Mouse (Mus musculus): ENCODE measurements around the gene Opn5. TPM values are rescaled to one million over a fixed set of nuclear protein-coding genes. Genes with fewer than 3 reads are reported as not detected.

Gene Opn5
- polyA plus RNA-seq (2016; fragmentation: Nextera tagmentation; extraction: Ambion mirVana): not detected in 2 replicates

DNA sequence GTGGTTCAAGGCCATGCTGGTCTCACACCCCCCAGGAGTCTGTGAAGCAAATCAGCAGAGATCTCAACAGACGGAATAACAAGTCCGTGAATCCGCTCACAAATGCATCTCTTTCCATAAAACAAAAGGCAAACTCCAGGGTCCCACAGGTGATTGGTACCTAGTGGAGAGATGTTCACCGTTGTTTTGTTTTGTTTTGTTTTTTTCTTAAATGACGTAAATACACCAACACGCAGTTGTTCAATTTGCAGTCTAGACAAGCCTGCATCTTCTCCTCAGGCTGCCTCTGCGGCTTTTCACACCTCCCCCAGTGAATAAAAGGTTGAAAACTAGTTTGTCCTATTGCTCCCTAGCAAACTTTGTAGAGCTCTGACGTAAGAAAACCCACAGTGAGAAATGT lies at the start of gene Opn5:
Gene Opn5 (minus strand): TSS at position 101 of the 400 bp plus-strand sequence.
- H3K4me1 ChIP-seq: no peaks in the 10 kb centered on the region
- no peaks in the 10 kb centered on the region for H3K36me3 ChIP-seq
- H3K4me3 ChIP-seq: no peak within 1 kb of the TSS
- no peaks in the 10 kb centered on the region for H3K27me3 ChIP-seq (replicated peaks)
- H3K9me3 ChIP-seq (replicated peaks): no peaks in the 10 kb centered on the region
- H3K4me2 ChIP-seq: no peak within 1 kb of the TSS
- no peak within 1 kb of the TSS for H3K27ac ChIP-seq
- H3K9ac ChIP-seq: no peak within 1 kb of the TSS
- WGBS (ENCODE audit: insufficient replicate concordance): 64% methylated on average over 8 of the region's 8 CpGs
- ATAC-seq: no peak

- no peak for ATAC-seq
- no peaks in the 10 kb centered on the region for H3K4me1 ChIP-seq
- no peak overlapping the region for H3K4me2 ChIP-seq
- no peaks in the 10 kb centered on the region for H3K9me3 ChIP-seq (replicated peaks)
- H3K36me3 ChIP-seq: no peaks in the 10 kb centered on the region
- H3K27me3 ChIP-seq (replicated peaks): no peaks in the 10 kb centered on the region
- H3K27ac ChIP-seq: no peak overlapping the region
- WGBS (ENCODE audit: insufficient replicate concordance): 21% methylated on average over 14 of the region's 14 CpGs
- H3K9ac ChIP-seq: no peak overlapping the region
- no peak overlapping the region for H3K4me3 ChIP-seq
Observed at GRCm38 (mm10) chr17:42658634-42659422, 47.6 kb upstream of the Opn5 start.

GRCm38 (mm10) chr17:42643416-42643815 lies 32.2 kb upstream of the Opn5 start:
- Histone ChIP-seq H3K4me2 (no peak overlapping the region), H3K27ac (no peak overlapping the region), H3K9me3 (replicated peaks) (no peaks in the 10 kb centered on the region), H3K27me3 (replicated peaks) (no peaks in the 10 kb centered on the region), H3K4me3 (no peak overlapping the region), H3K36me3 (no peaks in the 10 kb centered on the region), H3K4me1 (no peaks in the 10 kb centered on the region), H3K9ac (no peak overlapping the region)
- WGBS (ENCODE audit: insufficient replicate concordance): 62% methylated on average over 3 of the region's 3 CpGs
- ATAC-seq: no peak

DNA sequence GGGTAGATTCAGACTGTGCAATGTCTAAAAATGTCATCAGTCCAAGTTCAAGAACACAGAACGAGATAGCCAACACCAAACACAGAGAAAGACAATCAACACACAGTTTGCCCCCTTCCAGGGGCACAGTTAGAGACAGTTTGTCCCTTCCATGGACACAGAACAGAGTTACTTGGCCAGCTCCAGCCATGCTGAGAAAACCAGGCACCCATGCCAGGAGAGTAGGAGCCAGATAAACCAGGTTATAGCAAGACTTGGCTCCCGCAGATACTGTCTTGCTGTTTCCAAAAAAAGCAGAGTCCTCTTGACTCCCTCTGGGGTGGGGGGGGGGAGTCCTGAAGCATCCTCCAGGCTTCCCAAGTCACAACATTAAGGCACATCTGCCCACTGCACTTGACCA lies 19.0 kb upstream of the Opn5 start:
- Histone ChIP-seq H3K4me3 (no peak overlapping the region), H3K27ac (no peak overlapping the region), H3K27me3 (replicated peaks) (no peaks in the 10 kb centered on the region), H3K9ac (no peak overlapping the region), H3K4me1 (no peaks in the 10 kb centered on the region), H3K36me3 (no peaks in the 10 kb centered on the region), H3K4me2 (no peak overlapping the region), H3K9me3 (replicated peaks) (no peaks in the 10 kb centered on the region)
- 53% methylated on average over 2 of the region's 2 CpGs for WGBS (ENCODE audit: insufficient replicate concordance)
- ATAC-seq: no peak

DNA sequence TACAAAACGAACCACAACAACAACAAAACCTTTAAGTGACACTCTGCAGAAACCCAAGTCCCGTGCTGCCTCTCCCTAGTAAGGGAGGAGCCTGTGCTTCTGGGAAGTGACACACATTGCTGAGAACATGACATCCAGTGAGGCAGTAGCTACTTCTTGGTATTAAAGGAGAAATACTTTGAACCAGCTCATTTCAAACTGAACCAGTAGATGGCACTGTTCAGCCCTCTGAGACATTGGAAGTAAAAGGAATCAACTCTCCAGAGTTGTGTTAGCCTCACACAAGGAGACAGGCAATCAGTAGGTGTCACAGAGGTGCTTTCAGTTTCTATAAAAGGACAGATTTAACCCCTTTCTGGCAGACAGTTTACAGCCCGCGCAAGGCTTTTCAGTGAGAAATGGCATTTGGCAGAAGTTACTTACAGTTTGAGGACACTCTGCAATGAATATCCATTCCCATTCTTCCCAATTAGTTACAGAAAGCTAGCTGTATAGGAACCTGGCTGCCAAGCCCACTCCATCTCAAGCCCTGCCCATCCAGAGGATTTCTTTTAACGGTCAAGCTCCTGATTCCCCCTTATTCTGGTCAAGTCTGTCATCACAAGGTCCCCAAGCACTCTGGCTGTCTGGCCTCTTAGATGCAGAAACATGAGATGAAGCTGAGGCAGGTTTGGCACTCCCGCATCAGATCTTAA lies 2.0 kb upstream of the Opn5 start:
- WGBS (ENCODE audit: insufficient replicate concordance): 32% methylated on average over 6 of the region's 6 CpGs
- H3K4me3 ChIP-seq: no peak overlapping the region

DNA sequence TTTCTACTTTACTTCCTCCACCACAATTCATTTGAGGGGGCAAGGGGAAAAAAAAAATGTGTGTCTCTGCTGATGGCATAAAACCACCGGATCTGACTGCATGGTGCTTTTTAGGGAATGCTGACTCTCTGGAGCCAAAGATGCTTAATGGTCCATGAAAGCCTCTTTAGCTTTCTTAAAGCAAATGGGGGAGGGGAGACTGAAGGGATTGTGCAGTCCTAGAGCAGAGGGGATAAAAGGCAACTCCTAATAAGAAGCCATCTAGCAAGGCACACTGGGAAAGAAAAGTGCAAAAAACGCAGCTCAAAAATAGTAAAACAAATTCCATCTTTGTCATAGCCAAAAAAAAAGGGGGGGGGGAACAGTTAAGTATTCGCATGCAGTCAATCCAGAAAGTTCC lies 2.9 kb downstream of the Opn5 start:
- Histone ChIP-seq H3K27ac (no peak overlapping the region), H3K9me3 (replicated peaks) (no peaks in the 10 kb centered on the region), H3K27me3 (replicated peaks) (no peaks in the 10 kb centered on the region), H3K4me1 (no peaks in the 10 kb centered on the region), H3K4me2 (no peak overlapping the region), H3K4me3 (no peak overlapping the region), H3K9ac (no peak overlapping the region), H3K36me3 (no peaks in the 10 kb centered on the region)
- 66% methylated on average over 3 of the region's 3 CpGs for WGBS (ENCODE audit: insufficient replicate concordance)
- ATAC-seq: no peak

More for the DNA sequence above, 2.0 kb upstream of the Opn5 start:
- H3K36me3 ChIP-seq: no peaks in the 10 kb centered on the region
- H3K4me2 ChIP-seq: no peak overlapping the region
- ATAC-seq: no peak
- no peak overlapping the region for H3K27ac ChIP-seq
- H3K27me3 ChIP-seq (replicated peaks): no peaks in the 10 kb centered on the region
- no peaks in the 10 kb centered on the region for H3K9me3 ChIP-seq (replicated peaks)
- no peak overlapping the region for H3K9ac ChIP-seq
- H3K4me1 ChIP-seq: no peaks in the 10 kb centered on the region

DNA sequence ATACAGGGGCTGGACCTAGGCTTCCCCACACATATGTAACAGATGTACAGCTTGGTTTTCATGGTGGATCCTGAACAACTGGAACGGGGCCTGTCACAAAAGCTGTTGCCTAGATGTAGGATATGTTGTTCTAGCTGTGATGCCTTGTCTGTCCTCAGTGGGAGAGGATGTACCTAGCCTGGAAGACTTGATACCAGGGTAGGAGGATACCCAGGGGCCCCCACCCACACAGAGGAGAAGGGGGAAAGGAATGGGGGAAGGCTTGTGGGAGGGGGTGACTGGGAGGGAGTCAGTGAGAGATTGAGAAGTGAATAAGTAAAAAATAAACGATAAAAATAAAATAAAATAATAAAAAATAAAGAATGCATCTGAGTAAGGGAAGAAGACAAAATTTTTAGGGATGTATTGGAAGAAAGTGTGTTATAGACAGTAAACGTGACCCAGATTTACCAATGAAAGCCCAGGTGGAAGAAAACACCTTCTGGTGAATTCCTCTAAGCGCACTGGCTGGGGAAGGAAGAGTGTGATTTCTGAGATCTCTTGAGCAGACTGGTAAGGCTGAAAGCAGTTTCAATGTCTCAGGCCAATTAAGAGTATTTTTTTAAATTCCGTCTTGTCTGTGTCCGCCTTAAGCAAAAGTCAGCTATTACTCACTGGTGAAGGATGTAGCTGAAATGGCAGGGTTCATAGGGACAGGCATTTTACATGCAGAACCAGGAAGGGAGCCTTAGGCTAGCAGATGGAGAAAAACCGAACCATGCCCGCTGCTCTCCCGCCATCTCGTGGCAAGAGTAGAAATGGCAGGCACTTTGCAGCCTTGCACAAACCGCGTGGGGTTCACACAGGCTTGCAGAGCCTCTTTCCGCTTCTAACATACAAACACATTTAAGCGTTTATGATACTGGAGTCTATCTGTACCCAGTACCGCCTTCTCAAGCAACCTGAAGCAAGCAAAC lies 8.1 kb downstream of the Opn5 start:
- no peak overlapping the region for H3K4me2 ChIP-seq
- 23% methylated on average over 15 of the region's 15 CpGs for WGBS (ENCODE audit: insufficient replicate concordance)
- H3K4me3 ChIP-seq: no peak overlapping the region
- no peaks in the 10 kb centered on the region for H3K4me1 ChIP-seq
- no peaks in the 10 kb centered on the region for H3K36me3 ChIP-seq
- no peak overlapping the region for H3K9ac ChIP-seq
- no peak for ATAC-seq
- H3K9me3 ChIP-seq (replicated peaks): no peaks in the 10 kb centered on the region
- no peak overlapping the region for H3K27ac ChIP-seq
- no peaks in the 10 kb centered on the region for H3K27me3 ChIP-seq (replicated peaks)

DNA sequence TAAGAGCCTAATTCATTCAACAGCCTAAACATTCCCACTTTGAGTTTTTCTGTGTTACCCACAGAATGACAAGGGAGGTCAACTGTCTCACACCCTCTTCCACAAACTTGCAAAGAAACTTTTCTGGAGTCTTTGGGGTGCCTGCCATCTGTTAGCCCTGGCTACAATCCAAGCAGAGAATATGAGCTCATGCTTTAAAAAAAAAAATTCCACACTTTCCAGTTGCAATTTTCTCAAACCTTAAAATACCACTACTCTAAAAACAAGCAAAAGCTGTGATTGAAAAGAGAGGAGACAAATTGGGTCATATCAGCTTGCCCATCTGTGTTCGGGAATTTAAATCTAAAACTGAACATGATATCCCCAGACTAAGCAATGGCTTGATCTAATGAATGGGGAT lies 24.7 kb downstream of the Opn5 start:
- Histone ChIP-seq H3K36me3 (no peaks in the 10 kb centered on the region), H3K4me2 (no peak overlapping the region), H3K27me3 (replicated peaks) (no peaks in the 10 kb centered on the region), H3K9me3 (replicated peaks) (no peaks in the 10 kb centered on the region), H3K4me1 (no peaks in the 10 kb centered on the region), H3K27ac (no peak overlapping the region), H3K9ac (no peak overlapping the region), H3K4me3 (no peak overlapping the region)
- ATAC-seq: no peak
- 53% methylated on average over 1 of the region's 1 CpGs for WGBS (ENCODE audit: insufficient replicate concordance)

DNA sequence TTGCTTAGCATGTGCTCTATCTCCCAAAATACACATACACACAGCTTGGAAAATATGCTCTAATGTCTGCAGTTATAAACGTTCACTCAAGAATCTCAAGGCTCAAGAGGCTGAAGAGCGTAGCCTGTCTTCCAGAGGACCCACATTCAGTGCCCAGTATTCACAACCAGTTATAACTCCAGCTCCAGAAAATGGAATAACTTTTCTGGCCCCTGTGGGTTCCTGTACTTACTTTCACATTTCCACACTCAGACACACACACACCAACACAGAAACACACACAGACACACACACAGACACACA lies 28.2 kb downstream of the Opn5 start:
- Histone ChIP-seq H3K4me1 (no peaks in the 10 kb centered on the region), H3K27ac (no peak overlapping the region), H3K27me3 (replicated peaks) (no peaks in the 10 kb centered on the region), H3K36me3 (no peaks in the 10 kb centered on the region), H3K4me2 (no peak overlapping the region), H3K9me3 (replicated peaks) (no peaks in the 10 kb centered on the region), H3K9ac (no peak overlapping the region), H3K4me3 (no peak overlapping the region)
- no peak for ATAC-seq
- WGBS (ENCODE audit: insufficient replicate concordance): 53% methylated on average over 2 of the region's 2 CpGs

- no peak overlapping the region for H3K4me2 ChIP-seq
- no peaks in the 10 kb centered on the region for H3K27me3 ChIP-seq (replicated peaks)
- H3K9me3 ChIP-seq (replicated peaks): no peaks in the 10 kb centered on the region
- H3K36me3 ChIP-seq: no peaks in the 10 kb centered on the region
- H3K9ac ChIP-seq: no peak overlapping the region
- 60% methylated on average over 1 of the region's 1 CpGs for WGBS (ENCODE audit: insufficient replicate concordance)
- no peaks in the 10 kb centered on the region for H3K4me1 ChIP-seq
- no peak overlapping the region for H3K4me3 ChIP-seq
- ATAC-seq: no peak
- no peak overlapping the region for H3K27ac ChIP-seq
Observed at GRCm38 (mm10) chr17:42582281-42583028, 28.7 kb downstream of the Opn5 start.

DNA sequence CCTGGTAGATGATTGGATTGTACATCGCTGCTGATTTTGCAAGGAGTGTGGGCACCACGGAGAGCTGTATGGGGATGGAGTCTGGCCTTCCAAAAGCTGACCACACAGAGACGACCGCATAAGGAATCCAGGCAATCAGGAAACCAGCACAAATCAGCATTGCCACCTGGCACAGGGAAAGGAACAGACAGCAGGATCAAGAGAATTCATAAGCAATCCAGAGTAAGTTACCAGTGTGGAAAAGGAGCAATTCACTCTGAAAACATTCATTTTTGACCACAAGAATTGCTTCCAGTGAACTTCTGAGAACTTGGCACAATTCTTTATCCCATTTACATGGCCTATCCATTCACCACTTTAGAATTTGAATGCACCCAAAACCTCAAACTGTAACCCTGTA lies 30.6 kb downstream of the Opn5 start:
- no peak overlapping the region for H3K27ac ChIP-seq
- no peaks in the 10 kb centered on the region for H3K36me3 ChIP-seq
- no peak for ATAC-seq
- WGBS (ENCODE audit: insufficient replicate concordance): 58% methylated on average over 4 of the region's 4 CpGs
- no peak overlapping the region for H3K4me3 ChIP-seq
- no peaks in the 10 kb centered on the region for H3K9me3 ChIP-seq (replicated peaks)
- no peaks in the 10 kb centered on the region for H3K27me3 ChIP-seq (replicated peaks)
- no peak overlapping the region for H3K9ac ChIP-seq
- no peak overlapping the region for H3K4me2 ChIP-seq
- no peaks in the 10 kb centered on the region for H3K4me1 ChIP-seq

Data from liver, embryonic 12.5 days (tissue).